Mouse (Mus musculus) neural tube, embryonic 11.5 days (tissue): ENCODE data around the gene Cnpy1. TPM values are rescaled to one million over a fixed set of nuclear protein-coding genes. Genes with fewer than 3 reads are reported as not detected.

Experiments
- ATAC-seq: fragments of 200-750 bp; cut with Nextera tagmentation; 2 replicates; pipeline ENCODE4 v1.8.0; 2017; ENCODE audit warnings: moderate number of reproducible peaks, mild to moderate bottlenecking, moderate TSS enrichment, moderate library complexity; ENCODE audit not compliant: insufficient read depth, low FRiP score, low TSS enrichment
- DNase-seq: peaks from one replicate; pipeline ENCODE4 v3.0.0-alpha.2; 2015; ENCODE audit warnings: low spot score
- H3K27ac ChIP-seq: fragments of 300-500 bp; sonication (generic); 2 replicates; pipeline ENCODE4 v1.5.1; 2014; ENCODE audit warnings: low read depth, mild to moderate bottlenecking, low read length
- H3K27me3 ChIP-seq: fragments of 300-500 bp; sonication (generic); 2 replicates; pipeline ENCODE4 v1.6.1; 2014; ENCODE audit warnings: mild to moderate bottlenecking, low read length, mixed read lengths; ENCODE audit not compliant: control insufficient read depth, insufficient read depth
- H3K36me3 ChIP-seq: fragments of 300-500 bp; sonication (generic); 2 replicates; pipeline ENCODE4 v1.6.1; 2014; ENCODE audit warnings: mild to moderate bottlenecking, low read length, moderate library complexity, mixed read lengths; ENCODE audit not compliant: control insufficient read depth, insufficient read depth
- H3K4me1 ChIP-seq: fragments of 300-500 bp; sonication (generic); 2 replicates; pipeline ENCODE4 v1.6.1; 2014; ENCODE audit warnings: low read length, mixed read lengths; ENCODE audit not compliant: control insufficient read depth, insufficient read depth
- H3K4me2 ChIP-seq: fragments of 300-500 bp; sonication (generic); 2 replicates; pipeline ENCODE4 v1.6.1; 2014; ENCODE audit warnings: low read depth, mild to moderate bottlenecking, moderate library complexity
- H3K4me3 ChIP-seq: fragments of 300-500 bp; sonication (generic); 2 replicates; pipeline ENCODE4 v1.5.1; 2014; ENCODE audit warnings: low read depth, low read length
- H3K9ac ChIP-seq: fragments of 300-500 bp; sonication (generic); 2 replicates; pipeline ENCODE4 v1.6.1; 2014; ENCODE audit warnings: mild to moderate bottlenecking, low read length
- H3K9me3 ChIP-seq: fragments of 300-500 bp; sonication (generic); 2 replicates; pipeline ENCODE4 v1.6.1; 2016; ENCODE audit warnings: low read length; ENCODE audit not compliant: control insufficient read depth
- WGBS: fragments of 180-500 bp; shearing (Covaris S2); extraction: QIAGEN DNeasy Blood & Tissue Kit; methylation state at CpG from one replicate; pipeline ENCODE4 v1.1.7; 2014; 5-methylcytosine and 5-hydroxymethylcytosine counted together
- polyA plus RNA-seq: library from polyadenylated mRNA; unstranded; fragments of >200 nt; fragmentation: Nextera tagmentation; extraction: Ambion mirVana; gene quantifications from 2 replicates; pipeline ENCODE4 v1.2.1, GENCODE M21; 2014

Gene Cnpy1
- polyA plus RNA-seq, 1 experiment from 2014 or later: 7.1 TPM

DNA sequence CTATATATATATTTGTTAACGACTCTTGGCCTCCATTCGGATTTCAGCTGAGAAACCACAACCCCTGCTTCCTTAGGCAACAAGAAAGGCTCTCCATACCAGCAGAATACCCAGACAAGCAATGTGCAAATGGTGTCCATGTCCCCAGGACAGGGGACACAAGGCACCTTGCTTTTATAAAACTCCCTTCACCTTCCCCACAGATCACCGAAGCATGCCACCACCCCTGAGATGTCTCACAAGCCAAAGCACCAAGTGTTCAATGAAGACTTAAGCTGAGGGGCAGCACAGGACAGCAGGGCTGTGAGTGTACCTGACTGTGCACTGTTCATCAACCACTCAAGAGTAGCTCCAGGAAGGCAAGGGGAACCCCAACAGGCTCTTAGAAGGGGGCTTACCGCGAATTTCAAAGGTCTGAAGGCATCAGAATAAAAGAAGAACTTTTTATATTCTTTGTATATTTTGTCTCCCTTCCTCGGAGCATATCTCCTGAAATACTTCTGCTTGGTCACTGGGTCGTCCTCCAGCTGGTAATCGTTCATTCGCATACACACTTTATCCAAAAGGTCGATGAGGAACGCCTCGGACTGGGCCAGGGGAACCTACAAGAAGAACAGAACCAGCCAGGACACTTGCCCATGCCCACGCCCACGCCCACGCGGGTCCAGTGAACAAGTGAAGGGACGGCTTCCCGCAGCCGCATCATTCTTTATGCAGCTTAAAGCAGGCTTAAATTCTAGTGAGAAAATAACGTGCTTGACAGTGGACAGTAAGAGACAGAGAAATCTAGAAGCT lies 36.7 kb downstream of the Cnpy1 start:
- ATAC-seq (no peak), DNase-seq (no peak)
- Histone ChIP-seq H3K27ac (no peak overlapping the region), H3K4me1 (no peaks in the 10 kb centered on the region), H3K4me3 (peak overlapping the region; percentile 25; the same call in 1 of the 2 replicates), H3K4me2 (peak overlapping the region; percentile 41), H3K27me3 (peaks cover 65% of the 10 kb centered on the region), H3K9me3 (no peaks in the 10 kb centered on the region), H3K9ac (no peak overlapping the region), H3K36me3 (no peaks in the 10 kb centered on the region)
- 13% methylated on average over 20 of the region's 20 CpGs for WGBS

DNA sequence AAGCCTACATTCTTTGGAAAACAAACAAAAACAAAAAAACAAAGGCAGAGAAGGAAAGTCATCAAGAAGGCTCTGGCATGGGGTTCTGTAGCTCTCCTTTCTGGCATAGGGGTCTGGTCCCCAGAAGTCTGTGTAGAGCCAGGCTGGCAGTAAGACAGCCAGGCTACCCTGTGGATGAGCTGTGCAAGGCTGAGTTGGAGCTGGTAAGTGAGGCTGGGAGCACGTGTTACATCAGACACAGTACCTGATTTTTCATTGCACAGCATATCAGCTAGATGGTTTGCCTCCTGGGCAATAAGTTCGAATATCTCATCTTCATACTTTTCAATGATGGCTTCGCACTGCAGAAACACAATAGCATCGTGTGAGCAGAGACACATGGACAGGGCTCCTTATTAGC lies 38.6 kb downstream of the Cnpy1 start:
- H3K9me3 ChIP-seq: no peaks in the 10 kb centered on the region
- H3K4me2 ChIP-seq: no peak overlapping the region
- no peak for DNase-seq
- no peaks in the 10 kb centered on the region for H3K4me1 ChIP-seq
- 72% methylated on average over 4 of the region's 4 CpGs for WGBS
- H3K9ac ChIP-seq: no peak overlapping the region
- no peaks in the 10 kb centered on the region for H3K36me3 ChIP-seq
- H3K4me3 ChIP-seq: no peak overlapping the region
- H3K27me3 ChIP-seq: peaks cover 61% of the 10 kb centered on the region
- no peak overlapping the region for H3K27ac ChIP-seq
- no peak for ATAC-seq

DNA sequence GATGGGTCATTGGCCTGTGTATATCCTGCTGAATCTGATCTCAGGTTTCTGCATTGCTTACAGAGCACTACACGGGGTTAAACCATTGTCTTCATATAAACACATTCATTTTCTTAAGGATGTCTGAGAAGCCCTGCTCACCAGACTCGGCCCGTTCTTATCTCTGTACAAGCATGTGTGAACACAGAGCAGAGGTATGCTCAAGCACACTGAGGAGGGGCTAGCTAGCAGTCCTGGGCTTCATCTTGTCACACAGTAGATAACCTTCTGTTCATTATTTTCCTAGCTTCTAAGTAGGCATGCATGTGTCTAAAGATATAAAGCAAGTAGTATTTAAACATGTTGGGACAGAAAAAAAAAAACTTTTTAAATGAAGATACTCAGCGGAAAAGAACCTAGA lies 39.2 kb downstream of the Cnpy1 start:
- H3K4me1 ChIP-seq: no peaks in the 10 kb centered on the region
- peaks cover 56% of the 10 kb centered on the region for H3K27me3 ChIP-seq
- H3K4me3 ChIP-seq: no peak overlapping the region
- no peak overlapping the region for H3K27ac ChIP-seq
- 78% methylated on average over 4 of the region's 4 CpGs for WGBS
- ATAC-seq (no peak), DNase-seq (no peak)
- no peak overlapping the region for H3K4me2 ChIP-seq
- no peak overlapping the region for H3K9ac ChIP-seq
- H3K9me3 ChIP-seq: no peaks in the 10 kb centered on the region
- H3K36me3 ChIP-seq: no peaks in the 10 kb centered on the region

DNA sequence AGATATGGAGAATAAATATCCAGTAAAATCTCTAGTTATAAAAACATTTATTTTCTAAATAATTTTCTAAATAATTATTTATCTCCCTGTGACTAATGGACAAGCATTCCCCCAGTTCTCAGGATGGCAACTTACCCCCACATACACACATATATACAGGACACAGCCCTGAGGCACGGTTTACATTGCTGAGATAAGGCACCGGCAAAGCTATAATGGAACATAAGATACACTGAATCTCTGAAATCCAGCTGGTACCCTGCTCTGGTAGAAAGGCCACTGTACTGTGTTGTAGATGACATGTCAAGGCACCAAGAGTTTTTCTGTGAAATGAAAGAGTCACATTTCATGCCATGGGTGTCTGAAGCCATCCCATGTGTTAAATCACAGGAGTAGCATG lies 40.9 kb downstream of the Cnpy1 start:
- Histone ChIP-seq H3K4me3 (no peak overlapping the region), H3K27me3 (peaks cover 41% of the 10 kb centered on the region)

DNA sequence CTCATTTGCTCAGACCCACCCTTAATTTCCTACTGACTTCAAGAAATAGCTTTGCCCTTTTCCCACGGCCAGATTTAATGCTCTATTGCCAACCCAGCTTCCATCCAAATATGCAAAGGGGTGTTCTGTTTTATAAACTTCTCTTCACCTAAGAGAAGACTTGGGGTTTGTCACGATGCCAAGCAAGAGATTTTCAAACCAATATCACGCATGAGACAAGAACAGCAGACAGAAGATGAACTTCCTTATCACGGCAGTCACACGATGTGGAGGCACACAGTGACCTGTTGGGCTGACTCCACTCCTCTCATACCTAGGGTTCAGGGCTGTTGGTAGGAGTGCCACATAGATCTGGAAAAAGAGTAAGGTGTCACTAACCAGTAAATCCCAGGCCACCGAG lies 42.5 kb downstream of the Cnpy1 start:
- 82% methylated on average over 6 of the region's 6 CpGs for WGBS
- H3K4me3 ChIP-seq: no peak overlapping the region
- no peak for DNase-seq
- H3K4me2 ChIP-seq: no peak overlapping the region
- H3K4me1 ChIP-seq: no peaks in the 10 kb centered on the region
- H3K9me3 ChIP-seq: no peaks in the 10 kb centered on the region
- H3K27ac ChIP-seq: no peak overlapping the region
- H3K36me3 ChIP-seq: no peaks in the 10 kb centered on the region
- H3K9ac ChIP-seq: no peak overlapping the region
- peaks cover 25% of the 10 kb centered on the region for H3K27me3 ChIP-seq
- ATAC-seq: no peak

More for the DNA sequence above, 40.9 kb downstream of the Cnpy1 start:
- no peak for DNase-seq
- no peak overlapping the region for H3K4me2 ChIP-seq
- no peaks in the 10 kb centered on the region for H3K36me3 ChIP-seq
- no peaks in the 10 kb centered on the region for H3K4me1 ChIP-seq
- ATAC-seq: no peak
- WGBS: 92% methylated on average over 2 of the region's 2 CpGs
- H3K9ac ChIP-seq: no peak overlapping the region
- no peak overlapping the region for H3K27ac ChIP-seq
- no peaks in the 10 kb centered on the region for H3K9me3 ChIP-seq

DNA sequence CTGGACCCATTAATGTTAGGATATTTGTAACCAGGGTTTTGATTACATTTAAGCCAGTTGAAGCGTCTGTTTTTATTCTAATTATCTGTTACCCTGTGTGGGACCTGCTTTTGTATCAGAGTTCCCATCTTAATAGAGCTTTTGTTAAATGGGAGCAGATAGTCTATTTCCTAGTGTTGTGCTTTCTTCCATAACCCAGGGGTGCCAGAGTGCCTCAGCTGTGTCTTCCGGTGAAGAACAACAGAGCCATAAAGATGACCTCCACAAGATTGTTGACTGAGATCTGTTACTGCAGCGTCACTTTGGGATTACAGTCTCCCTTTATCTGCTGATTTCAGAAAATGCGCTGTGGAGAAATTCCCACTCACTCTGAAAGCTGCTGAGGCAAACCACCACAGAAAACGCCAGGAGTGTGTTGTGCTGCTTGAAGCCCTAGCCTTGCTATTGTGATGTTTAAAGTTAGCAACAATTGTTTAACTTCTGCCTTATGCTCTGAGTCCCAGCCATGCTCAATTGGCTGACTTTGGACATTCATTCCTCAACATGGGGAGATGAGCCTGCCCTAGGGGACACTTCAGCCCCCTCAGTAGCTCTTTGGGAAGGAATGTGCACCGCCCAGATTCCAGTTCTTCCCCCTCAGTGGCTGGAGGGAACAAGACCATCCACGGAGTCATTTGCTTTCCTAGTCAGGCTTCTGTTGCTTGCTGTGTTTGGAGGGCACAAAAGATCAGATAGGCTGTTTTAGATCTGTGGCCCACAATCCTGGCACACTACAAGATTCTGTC lies 46.3 kb downstream of the Cnpy1 start:
- ATAC-seq (no peak), DNase-seq (no peak)
- no peak overlapping the region for H3K4me2 ChIP-seq
- no peaks in the 10 kb centered on the region for H3K9me3 ChIP-seq
- no peak overlapping the region for H3K9ac ChIP-seq
- no peak overlapping the region for H3K27ac ChIP-seq
- no peaks in the 10 kb centered on the region for H3K4me1 ChIP-seq
- WGBS: 31% methylated on average over 7 of the region's 7 CpGs
- peaks cover 7% of the 10 kb centered on the region; the same call in 1 of the 2 replicates for H3K27me3 ChIP-seq
- H3K4me3 ChIP-seq: no peak overlapping the region
- H3K36me3 ChIP-seq: no peaks in the 10 kb centered on the region

DNA sequence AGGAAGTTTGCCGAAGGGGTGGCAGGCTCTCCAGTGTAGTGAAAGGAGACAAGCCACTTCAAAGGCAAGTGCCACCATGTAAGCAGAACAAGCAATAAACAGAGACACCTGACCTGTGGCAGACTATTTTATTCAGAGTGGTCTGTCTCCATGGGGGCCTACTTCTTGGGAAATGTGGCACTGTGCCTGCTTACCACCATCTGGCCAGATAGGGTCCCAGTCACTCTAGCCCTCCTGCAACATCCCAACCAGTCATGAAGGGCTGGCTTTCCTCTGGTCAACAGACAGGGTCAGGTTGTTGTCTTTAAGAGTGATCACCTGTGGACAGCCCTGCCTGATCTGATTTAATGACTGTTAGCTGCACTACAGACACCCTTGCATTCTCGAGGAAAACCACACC lies 50.1 kb downstream of the Cnpy1 start:
- DNase-seq (no peak), ATAC-seq (no peak)
- 50% methylated on average over 2 of the region's 2 CpGs for WGBS
- no peak overlapping the region for H3K4me3 ChIP-seq
- no peak overlapping the region for H3K9ac ChIP-seq
- H3K36me3 ChIP-seq: no peaks in the 10 kb centered on the region
- no peak overlapping the region for H3K27ac ChIP-seq
- no peaks in the 10 kb centered on the region for H3K9me3 ChIP-seq
- H3K27me3 ChIP-seq: no peaks in the 10 kb centered on the region
- H3K4me2 ChIP-seq: no peak overlapping the region
- H3K4me1 ChIP-seq: no peaks in the 10 kb centered on the region; the same call in 1 of the 2 replicates

DNA sequence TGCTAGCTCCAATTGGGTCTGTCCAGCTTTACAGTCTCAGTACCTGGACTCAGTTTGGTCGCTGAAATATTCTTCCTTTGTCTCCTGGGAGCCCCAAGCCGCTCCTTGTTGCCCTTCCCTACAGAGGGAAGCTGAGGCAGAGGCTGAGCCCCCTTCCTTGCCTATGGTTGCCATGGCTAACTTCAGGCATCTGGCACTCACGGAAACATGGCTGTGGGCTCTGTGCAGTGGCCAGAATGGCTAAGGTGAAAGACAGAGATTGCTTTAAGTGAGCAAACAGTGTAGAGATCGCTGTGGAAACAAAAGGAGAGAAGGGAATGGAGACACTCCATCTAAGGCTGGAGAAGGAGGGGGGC lies 53.5 kb downstream of the Cnpy1 start:
- Histone ChIP-seq H3K36me3 (no peaks in the 10 kb centered on the region), H3K4me3 (no peak overlapping the region), H3K4me2 (no peak overlapping the region), H3K9ac (no peak overlapping the region), H3K27me3 (no peaks in the 10 kb centered on the region), H3K9me3 (no peaks in the 10 kb centered on the region), H3K4me1 (no peaks in the 10 kb centered on the region; the same call in 1 of the 2 replicates), H3K27ac (no peak overlapping the region)
- 42% methylated on average over 4 of the region's 4 CpGs for WGBS
- DNase-seq (no peak), ATAC-seq (no peak)
